ENCODE assay signal across 16 mouse cellular contexts in genomic region chrX:104567497-104567896, GRCm38 (mm10).
DNase-seq lines count a peak whose midpoint lies in the region; ATAC-seq and TF ChIP-seq lines count a peak whose summit lies in the region.
"Had no signal": no experiment of that assay in that cellular context is flagged by ENCODE, and none has a peak within 500 bp of the region (broad histone marks: within the 10 kb centered on the region; RNA-seq: fewer than 3 reads in every experiment).

No protein-coding gene starts in this region.

- no peak overlapping the region for H3K9ac ChIP-seq in kidney, postnatal 0 days (ENCODE audit: low read depth, low read length)
- no peak overlapping the region for H3K9ac ChIP-seq in kidney, embryonic 14.5 days (ENCODE audit: low read depth, low read length)
- no peak overlapping the region for H3K9ac ChIP-seq in MEL (ENCODE audit: control insufficient read depth, low read depth, low read length, poor library complexity, severe bottlenecking)
- H3K9ac ChIP-seq in liver, embryonic 14.5 days (replicated peaks): no peak overlapping the region
- H3K9ac ChIP-seq: limb, embryonic 12.5 days had no signal

- TF ChIP-seq RAD21 in MEL (IDR thresholded peaks at IDR 0.05; ENCODE audit: low read depth, low read length): no peak

- H3K79me2 ChIP-seq in MEL (ENCODE audit: control insufficient read depth, insufficient read depth, low read length, poor library complexity): no peaks in the 10 kb centered on the region

- H3K4me2 ChIP-seq in kidney, postnatal 0 days (ENCODE audit: low read length): no peak overlapping the region
- H3K4me2 ChIP-seq in kidney, embryonic 14.5 days (replicated peaks; ENCODE audit: low read depth, low read length): no peak overlapping the region
- no peak overlapping the region for H3K4me2 ChIP-seq in liver, embryonic 14.5 days (ENCODE audit: low read depth)
- H3K4me2 ChIP-seq: limb, embryonic 12.5 days; midbrain, embryonic 11.5 days had no signal

- no peak for TF ChIP-seq CTCF in kidney, postnatal 0 days (IDR thresholded peaks at IDR 0.05; ENCODE audit: low read depth)
- no peak for TF ChIP-seq CTCF in MEL (IDR thresholded peaks at IDR 0.05 in 2 of 3, conservative IDR thresholded peaks at IDR 0.05 in 1 of 3; ENCODE audit: control insufficient read depth in 1 of 3, insufficient read depth in 1 of 3, low read depth in 2 of 3, low read length in 3 of 3, poor library complexity in 1 of 3, severe bottlenecking in 1 of 3)
- no peak for TF ChIP-seq CTCF in liver, embryonic 14.5 days (IDR thresholded peaks at IDR 0.05; ENCODE audit: low read depth)

- peak; percentile 38 for DNase-seq in kidney, postnatal 0 days (ENCODE audit: low spot score)
- DNase-seq in 416B (ENCODE audit: low read depth): peak; percentile 92
- DNase-seq in MEL (ENCODE audit: low read depth, low spot score): peak; percentile 81
- peak in 1 of 3 experiments; percentile 9 for DNase-seq in liver, embryonic 14.5 days (ENCODE audit: low read depth in 3 of 3, low spot score in 3 of 3)
- DNase-seq in right cerebral cortex, postnatal 14 days: no peak
- no peak for DNase-seq in spleen, adult 12 weeks (ENCODE audit: low spot score)
- DNase-seq: cerebellum, adult 8-10 months; embryo, embryonic 11 days; thymus, adult 2 months had no signal

- TF ChIP-seq POLR2A in MEL (IDR thresholded peaks at IDR 0.05; ENCODE audit: control insufficient read depth in 1 of 2, insufficient read depth in 1 of 2, low read depth in 1 of 2, low read length in 2 of 2, poor library complexity in 1 of 2): no peak

- H3K4me3 ChIP-seq in kidney, postnatal 0 days (replicated peaks; ENCODE audit: low read depth, low read length): no peak overlapping the region
- no peak overlapping the region for H3K4me3 ChIP-seq in kidney, embryonic 14.5 days (ENCODE audit: low read length)
- H3K4me3 ChIP-seq in MEL (ENCODE audit: control insufficient read depth in 1 of 2, insufficient read depth in 1 of 2, low read depth in 2 of 2, low read length in 2 of 2): no peak overlapping the region
- H3K4me3 ChIP-seq in liver, embryonic 14.5 days (ENCODE audit: insufficient read depth in 1 of 2, low read depth in 2 of 2, low read length in 2 of 2): no peak overlapping the region
- H3K4me3 ChIP-seq: layer of hippocampus, adult 2 months; left cerebral cortex, adult 2 months; limb, embryonic 12.5 days had no signal

- peak; percentile 71 to 84 for TF ChIP-seq EP300 in MEL (IDR thresholded peaks at IDR 0.05; ENCODE audit: low read depth in 1 of 2, low read length in 2 of 2)
- TF ChIP-seq EP300 in liver, embryonic 14.5 days (IDR thresholded peaks at IDR 0.05; ENCODE audit: low read depth): 0 out of 2 replicates have a peak, but pooled peaks have one; percentile 37

- no peak for ATAC-seq in kidney, postnatal 0 days (replicated peaks; ENCODE audit: low FRiP score, low read depth)
- ATAC-seq in kidney, embryonic 14.5 days (ENCODE audit: low FRiP score, low TSS enrichment): no peak
- ATAC-seq in liver, embryonic 14.5 days (ENCODE audit: insufficient read depth): peak; percentile 70; the same call in 1 of the 2 replicates
- ATAC-seq: Patski had no signal

- WGBS in kidney, postnatal 0 days: 75% methylated on average over 3 of the region's 3 CpGs
- WGBS in kidney, embryonic 14.5 days: 80% methylated on average over 3 of the region's 3 CpGs
- WGBS in liver, embryonic 14.5 days (ENCODE audit: insufficient replicate concordance): 29% methylated on average over 3 of the region's 3 CpGs

- H3K27me3 ChIP-seq in kidney, postnatal 0 days (ENCODE audit: insufficient read depth, low read length): no peaks in the 10 kb centered on the region
- H3K27me3 ChIP-seq in kidney, embryonic 14.5 days (ENCODE audit: control insufficient read depth, insufficient read depth, low read length): no peaks in the 10 kb centered on the region
- H3K27me3 ChIP-seq in MEL (ENCODE audit: control insufficient read depth in 1 of 2, insufficient read depth in 2 of 2, low read length in 2 of 2): no peaks in the 10 kb centered on the region
- no peaks in the 10 kb centered on the region for H3K27me3 ChIP-seq in liver, embryonic 14.5 days (ENCODE audit: control insufficient read depth, insufficient read depth, low read length)
- H3K27me3 ChIP-seq: CH12.LX had no signal

- H3K27ac ChIP-seq in kidney, postnatal 0 days: no peak overlapping the region
- H3K27ac ChIP-seq in kidney, embryonic 14.5 days (ENCODE audit: low read depth, low read length): no peak overlapping the region
- H3K27ac ChIP-seq in MEL (ENCODE audit: control insufficient read depth, low read depth, low read length): peak overlapping the region; percentile 47
- no peak overlapping the region for H3K27ac ChIP-seq in liver, embryonic 14.5 days
- H3K27ac ChIP-seq: layer of hippocampus, adult 2 months; left cerebral cortex, adult 2 months; limb, embryonic 12.5 days had no signal

- H3K9me3 ChIP-seq in kidney, postnatal 0 days (replicated peaks; ENCODE audit: low read length): no peaks in the 10 kb centered on the region
- H3K9me3 ChIP-seq in kidney, embryonic 14.5 days (ENCODE audit: control insufficient read depth, low read length): no peaks in the 10 kb centered on the region
- H3K9me3 ChIP-seq in MEL (replicated peaks; ENCODE audit: insufficient read depth, low read length): no peaks in the 10 kb centered on the region
- H3K9me3 ChIP-seq in liver, embryonic 14.5 days (ENCODE audit: control insufficient read depth, low read length): no peaks in the 10 kb centered on the region
- H3K9me3 ChIP-seq: limb, embryonic 12.5 days had no signal

- H3K36me3 ChIP-seq in kidney, postnatal 0 days (ENCODE audit: insufficient read depth, low read length): no peaks in the 10 kb centered on the region
- H3K36me3 ChIP-seq in kidney, embryonic 14.5 days (ENCODE audit: control insufficient read depth, insufficient read depth, low read length): no peaks in the 10 kb centered on the region
- H3K36me3 ChIP-seq in MEL (ENCODE audit: control insufficient read depth in 1 of 2, insufficient read depth in 2 of 2, low read length in 2 of 2): peaks cover 0 to 8% of the 10 kb centered on the region in 2 experiments; a peak in 2 of 4 replicates
- H3K36me3 ChIP-seq in liver, embryonic 14.5 days (replicated peaks; ENCODE audit: control insufficient read depth, insufficient read depth, low read depth): no peaks in the 10 kb centered on the region
- H3K36me3 ChIP-seq: limb, embryonic 12.5 days had no signal

- H3K4me1 ChIP-seq in kidney, postnatal 0 days (replicated peaks; ENCODE audit: insufficient read depth, low read length): no peaks in the 10 kb centered on the region
- H3K4me1 ChIP-seq in kidney, embryonic 14.5 days (ENCODE audit: control insufficient read depth, insufficient read depth, low read length): no peaks in the 10 kb centered on the region
- H3K4me1 ChIP-seq in MEL (ENCODE audit: control insufficient read depth in 1 of 2, insufficient read depth in 2 of 2, low read length in 2 of 2): 0 out of 4 replicates have a peak, but pooled peaks cover 0 to 2% of the 10 kb centered on the region in 2 experiments
- H3K4me1 ChIP-seq in liver, embryonic 14.5 days (replicated peaks; ENCODE audit: control insufficient read depth in 2 of 2, insufficient read depth in 2 of 2, low read length in 1 of 2): peaks cover 0 to 7% of the 10 kb centered on the region in 2 experiments; a peak in 2 of 4 replicates
- H3K4me1 ChIP-seq: limb, embryonic 12.5 days had no signal

TF ChIP-seq in MEL, 35 proteins besides CTCF, POLR2A, EP300 and RAD21 (continues in another document):
- TF ChIP-seq CHD1 (IDR thresholded peaks at IDR 0.05; ENCODE audit: low read depth, low read length) (no peak), SIN3A (IDR thresholded peaks at IDR 0.05; ENCODE audit: low read length) (0 out of 2 replicates have a peak, but pooled peaks have one; percentile 37), MYB (IDR thresholded peaks at IDR 0.05; ENCODE audit: low read depth, low read length) (no peak), ZC3H11A (IDR thresholded peaks at IDR 0.05; ENCODE audit: low read depth, low read length) (no peak), USF2 (IDR thresholded peaks at IDR 0.05; ENCODE audit: borderline replicate concordance in 1 of 2, insufficient read depth in 1 of 2, low read depth in 1 of 2, low read length in 2 of 2) (no peak), MAX (IDR thresholded peaks at IDR 0.05; ENCODE audit: low read length) (no peak), GATA1 (IDR thresholded peaks at IDR 0.05; ENCODE audit: low read depth, low read length) (peak; percentile 68), TBP (IDR thresholded peaks at IDR 0.05; ENCODE audit: low read depth, low read length) (no peak), E2F4 (IDR thresholded peaks at IDR 0.05; ENCODE audit: borderline replicate concordance, low read depth, low read length) (no peak), SMC3 (IDR thresholded peaks at IDR 0.05; ENCODE audit: low read depth, low read length) (no peak), TCF12 (IDR thresholded peaks at IDR 0.05; ENCODE audit: low read depth, low read length) (peak; percentile 87), KAT2A (conservative IDR thresholded peaks at IDR 0.05; ENCODE audit: low read depth, low read length) (no peak), UBTF (IDR thresholded peaks at IDR 0.05; ENCODE audit: borderline replicate concordance, insufficient read depth, low read depth, low read length) (no peak), POLR2AphosphoS5 (IDR thresholded peaks at IDR 0.05; ENCODE audit: borderline replicate concordance, low read depth, low read length) (no peak), MXI1 (IDR thresholded peaks at IDR 0.05; ENCODE audit: low read depth, low read length) (no peak), MAFK (IDR thresholded peaks at IDR 0.05; ENCODE audit: borderline replicate concordance, low read depth, low read length) (no peak), JUND (IDR thresholded peaks at IDR 0.05; ENCODE audit: low read depth, low read length) (no peak), CHD2 (IDR thresholded peaks at IDR 0.05; ENCODE audit: low read length) (no peak), ETS1 (IDR thresholded peaks at IDR 0.05; ENCODE audit: low read depth, low read length) (peak; percentile 85), NRF1 (IDR thresholded peaks at IDR 0.05; ENCODE audit: insufficient read depth, low read depth, low read length, poor library complexity, severe bottlenecking) (no peak), ZNF384 (IDR thresholded peaks at IDR 0.05; ENCODE audit: low read depth, low read length) (no peak), POLR2AphosphoS2 (IDR thresholded peaks at IDR 0.05; ENCODE audit: low read length) (no peak), TAL1 (IDR thresholded peaks at IDR 0.05; ENCODE audit: low read length) (peak; percentile 48), ELF1 (IDR thresholded peaks at IDR 0.05; ENCODE audit: low read depth, low read length) (no peak), USF1 (IDR thresholded peaks at IDR 0.05; ENCODE audit: low read depth, low read length) (no peak), ZMIZ1 (IDR thresholded peaks at IDR 0.05; ENCODE audit: low read depth, low read length) (no peak), MAZ (IDR thresholded peaks at IDR 0.05; ENCODE audit: low read depth, low read length) (no peak), GABPA (IDR thresholded peaks at IDR 0.05; ENCODE audit: low read depth, low read length) (no peak)

Comparison
In these comparisons a context has a peak if more than half of its experiments do, and no peak if none do; other contexts are left out.
1. DNase-seq: peak in kidney, postnatal 0 days (single experiment), 416B (single experiment) and MEL (single experiment); none in right cerebral cortex, postnatal 14 days (single experiment) and spleen, adult 12 weeks (single experiment).